Mouse (Mus musculus) left cerebral cortex, adult 9 months (tissue): ENCODE data around the gene Zfp426.

ENCODE experiments used
- DNase-seq, 2 experiments: peaks; one replicate each; pipeline ENCODE4 v3.0.0; 2022; ENCODE audit warnings: low spot score in 2 of 2

The Zfp426 gene

GRCm38 (mm10) chr9:20459377-20460317, 32.9 kb downstream of the Zfp426 start, which contains the start of gene Zfp26:
TSS of gene Zfp26 (minus strand) at chr9:20460162.
- peak; percentile 69 to 76 for DNase-seq

GRCm38 (mm10) chr9:20453647-20454046, 38.9 kb downstream of the Zfp426 start:
- DNase-seq: no peak

GRCm38 (mm10) chr9:20451493-20451892, 41.1 kb downstream of the Zfp426 start:
- no peak for DNase-seq

DNA sequence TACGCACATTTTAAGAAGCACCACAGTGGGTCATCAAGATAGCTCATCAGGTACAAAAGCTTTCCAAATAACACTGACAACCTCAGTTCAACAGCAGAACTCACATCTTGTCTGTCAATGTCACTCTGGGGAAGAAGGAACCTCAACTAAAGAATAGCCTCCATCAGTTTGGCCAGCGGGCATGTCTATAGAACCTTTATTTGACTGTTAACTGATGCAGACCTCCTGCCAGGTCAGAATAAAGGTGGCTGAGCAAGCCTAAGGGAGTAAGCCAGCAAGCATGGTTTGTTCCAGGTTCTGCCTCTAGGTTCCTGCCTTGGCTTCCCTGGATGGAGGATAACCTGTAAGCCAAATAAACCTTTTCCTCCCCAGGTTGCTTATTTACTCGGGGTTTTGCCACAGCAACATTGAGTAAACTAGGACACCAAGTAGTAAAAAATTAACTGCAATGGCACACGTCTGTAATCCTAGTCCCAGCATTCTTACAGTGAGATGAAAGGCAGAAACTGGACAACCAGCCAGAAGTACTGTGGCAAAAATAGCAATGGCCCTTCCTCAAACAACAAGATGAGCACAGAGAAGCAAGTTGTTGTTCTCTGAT, 49.3 kb downstream of the Zfp426 start:
- DNase-seq: no peak

- no peak for DNase-seq
Measured at GRCm38 (mm10) chr9:20430004-20430403, 62.5 kb downstream of the Zfp426 start.
